Mouse (Mus musculus) kidney, adult 11 months (tissue): ENCODE results near the gene Prune1.

ENCODE experiments used
- DNase-seq: peaks from one replicate; pipeline ENCODE4 v3.0.0; 2022

Gene Prune1

GRCm38 (mm10) chr3:95301204-95301796 is 19.4 kb upstream of the Prune1 start:
- DNase-seq: no peak

GRCm38 (mm10) chr3:95298018-95298417 is 16.1 kb upstream of the Prune1 start:
- DNase-seq: no peak

- DNase-seq: peak; percentile 65
Observed at GRCm38 (mm10) chr3:95296103-95296469, 14.2 kb upstream of the Prune1 start.

- DNase-seq: peak; percentile 84
Observed at GRCm38 (mm10) chr3:95295321-95296102, 13.6 kb upstream of the Prune1 start.

DNA sequence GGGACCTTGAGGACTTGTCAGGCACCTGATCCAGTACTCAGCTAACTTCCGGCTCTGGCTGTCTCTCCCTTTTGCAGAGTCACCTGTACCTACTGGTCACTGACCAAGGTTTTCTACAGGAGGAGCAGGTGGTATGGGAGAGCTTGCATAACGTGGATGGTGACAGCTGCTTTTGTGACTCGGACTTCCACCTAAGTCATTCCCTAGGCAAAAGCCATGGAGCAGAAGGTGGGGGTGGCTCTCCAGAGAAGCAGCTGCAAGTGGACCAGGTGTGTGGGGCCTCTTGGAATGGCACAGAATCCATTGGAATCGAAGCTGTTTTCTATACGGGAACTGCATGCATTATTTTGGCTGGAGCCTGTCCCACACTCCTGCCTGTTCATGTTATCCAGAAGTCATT is 12.8 kb upstream of the Prune1 start:
- DNase-seq: no peak

GRCm38 (mm10) chr3:95294316-95294715 is 12.4 kb upstream of the Prune1 start:
- no peak for DNase-seq

- peak; percentile 75 for DNase-seq
Observed at GRCm38 (mm10) chr3:95293537-95293936, 11.7 kb upstream of the Prune1 start.

GRCm38 (mm10) chr3:95292899-95293298 is 11.0 kb upstream of the Prune1 start:
- no peak for DNase-seq

DNA sequence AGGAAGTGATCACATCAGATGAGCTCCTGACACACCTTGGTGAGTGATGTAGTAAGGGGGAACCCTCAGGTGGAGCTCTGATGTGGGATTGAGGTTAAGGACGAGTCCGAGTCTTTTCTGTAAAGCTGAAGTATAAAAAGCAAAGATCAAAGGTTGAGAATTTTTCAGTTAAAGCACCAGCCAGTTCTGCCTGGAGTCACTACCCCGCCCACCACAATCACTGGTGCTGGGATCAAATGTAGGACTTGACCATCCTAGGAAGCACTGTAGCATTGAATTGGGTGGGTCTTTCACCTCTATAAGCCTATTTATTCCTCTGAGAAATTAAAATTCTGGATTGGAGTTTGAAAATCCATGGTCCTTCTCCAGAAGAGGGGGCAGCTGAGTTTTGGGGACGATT is 9.2 kb upstream of the Prune1 start:
- DNase-seq: no peak

- no peak for DNase-seq
Observed at GRCm38 (mm10) chr3:95290156-95290555, 8.3 kb upstream of the Prune1 start.

GRCm38 (mm10) chr3:95289419-95289818 is 7.5 kb upstream of the Prune1 start:
- DNase-seq: no peak

- DNase-seq: no peak
Observed at GRCm38 (mm10) chr3:95287541-95287940, 5.7 kb upstream of the Prune1 start.

DNA sequence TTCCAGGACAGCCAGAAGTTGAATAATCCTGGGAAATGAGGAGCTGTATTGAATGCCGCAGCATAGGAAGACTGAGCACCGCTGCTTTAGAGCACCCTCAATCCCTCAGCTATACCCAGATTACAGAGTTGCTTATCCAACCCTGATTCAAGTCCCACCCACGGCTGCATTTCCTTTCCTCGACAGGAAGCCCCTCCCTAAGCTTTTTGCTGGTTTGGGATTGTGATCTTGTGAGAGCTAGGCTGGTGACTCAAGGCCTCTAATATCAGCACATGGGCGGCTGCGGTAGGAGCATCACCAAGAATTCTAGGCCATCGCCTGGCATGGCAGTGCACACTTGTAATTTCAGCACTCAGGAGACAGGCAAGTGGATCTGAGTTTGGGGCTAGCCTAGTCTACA is 4.6 kb upstream of the Prune1 start:
- DNase-seq: peak; percentile 58

DNA sequence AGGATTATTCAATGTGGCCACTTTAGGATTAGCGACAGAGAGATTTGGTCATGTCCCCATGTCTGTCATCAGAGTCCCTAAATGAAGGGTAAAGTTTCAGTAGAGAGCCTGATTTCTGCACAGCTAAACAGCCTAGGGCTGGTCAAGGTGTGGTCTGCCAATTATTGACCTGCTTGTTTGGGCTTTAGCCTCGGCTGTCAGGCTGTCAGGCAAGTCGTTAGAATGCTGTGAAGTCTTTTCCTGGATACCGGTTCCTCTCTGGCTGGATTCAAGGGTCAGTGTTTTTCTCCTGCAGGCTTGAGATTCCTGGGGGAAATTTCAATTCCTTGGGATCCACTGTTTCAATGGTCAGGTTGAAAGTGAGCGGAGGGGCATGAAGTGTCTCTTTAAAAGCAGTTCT is 4.1 kb upstream of the Prune1 start:
- peak; percentile 65 for DNase-seq

- no peak for DNase-seq
Observed at GRCm38 (mm10) chr3:95285390-95285789, 3.5 kb upstream of the Prune1 start.

DNA sequence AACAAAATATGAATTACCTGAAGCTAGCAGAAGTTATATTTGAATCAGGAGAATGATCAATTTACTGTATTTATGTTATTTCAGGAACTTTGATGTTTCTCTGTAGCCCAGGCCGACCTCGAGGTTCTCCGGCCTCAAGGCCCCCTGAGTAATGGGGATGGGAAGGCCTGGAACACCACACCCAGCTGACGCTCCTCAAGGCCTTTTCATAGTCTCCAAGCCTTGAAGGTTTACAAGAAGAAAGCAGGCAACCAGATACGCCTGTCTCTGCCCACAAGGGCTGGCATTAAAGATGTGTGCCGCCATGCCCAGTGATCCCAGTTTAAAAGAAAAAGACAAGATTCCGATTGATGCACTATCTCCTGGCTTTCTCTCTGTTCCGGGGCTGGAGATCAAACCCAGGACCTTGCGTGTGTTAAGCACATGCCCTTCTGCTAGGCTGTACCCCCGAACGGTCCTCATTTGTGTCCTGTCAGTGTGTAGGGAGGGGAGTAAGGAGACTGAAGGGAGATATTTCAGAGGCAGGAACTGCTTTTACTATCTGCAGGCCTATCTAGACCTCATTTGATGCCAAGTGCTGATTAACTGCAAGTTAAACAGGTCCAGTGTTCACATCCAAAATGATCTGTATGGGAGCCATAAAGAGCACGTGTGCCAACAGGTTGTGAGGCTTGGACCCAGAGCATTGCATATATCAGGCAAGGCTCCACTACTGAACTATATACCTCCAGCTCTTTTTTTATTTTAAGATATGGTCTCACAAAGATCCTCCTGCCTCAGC is 2.8 kb upstream of the Prune1 start:
- DNase-seq: no peak

DNA sequence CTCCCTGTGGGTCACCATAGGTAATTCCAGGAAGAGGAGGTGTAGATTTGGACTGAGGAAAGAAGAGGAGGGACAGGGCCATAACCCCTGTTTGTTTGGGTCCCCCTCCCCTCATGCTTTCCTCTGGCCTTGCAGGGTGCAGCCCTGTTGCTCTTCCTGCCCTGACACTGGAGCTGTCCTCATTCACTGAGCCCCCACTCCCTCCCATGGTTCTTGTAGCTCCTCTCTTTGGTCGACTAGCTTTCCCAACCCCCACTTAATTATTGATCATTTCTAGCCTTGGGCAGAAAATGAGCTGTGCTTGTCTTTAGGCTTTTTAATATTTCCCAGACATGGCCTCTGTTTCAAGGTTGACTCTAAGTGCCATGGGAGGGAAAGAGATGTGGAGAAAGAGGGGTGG is 2.2 kb upstream of the Prune1 start:
- DNase-seq: no peak

- no peak for DNase-seq
Observed at GRCm38 (mm10) chr3:95283589-95283941, 1.7 kb upstream of the Prune1 start.

- DNase-seq: peak; percentile 85
Observed at GRCm38 (mm10) chr3:95282865-95283588, 1.2 kb upstream of the Prune1 start.

- no peak for DNase-seq
Observed at GRCm38 (mm10) chr3:95282381-95282864, 547 bp upstream of the Prune1 start.

- DNase-seq: peak; percentile 54
Observed at GRCm38 (mm10) chr3:95280747-95281146, 1.1 kb downstream of the Prune1 start.

GRCm38 (mm10) chr3:95277149-95277551 is 4.7 kb downstream of the Prune1 start:
- DNase-seq: no peak

GRCm38 (mm10) chr3:95276428-95276934 is 5.4 kb downstream of the Prune1 start:
- DNase-seq: no peak
